ENCODE assay signal across 8 mouse cellular contexts in genomic region chr7:97696133-97696505, GRCm38 (mm10). TPM values are rescaled to one million over a fixed set of nuclear protein-coding genes. Genes with fewer than 3 reads are reported as not detected.
DNase-seq lines count a peak whose midpoint lies in the region; ATAC-seq and TF ChIP-seq lines count a peak whose summit lies in the region.

No protein-coding gene starts in this region.

- 34% methylated on average over 19 of the region's 19 CpGs for WGBS in lung, adult 2 months
- WGBS in forebrain, embryonic 14.5 days: 40% methylated on average over 19 of the region's 19 CpGs
- 34% methylated on average over 19 of the region's 19 CpGs for WGBS in liver, embryonic 11.5 days
- whole genome bisulfite sequencing in small intestine, adult 2 months: 33% methylated on average over 19 of the region's 19 CpGs

- 0 out of 2 replicates have a peak, but pooled peaks cover 2% of the 10 kb centered on the region for H3K36me3 ChIP-seq in forebrain, embryonic 14.5 days (ENCODE audit: control insufficient read depth, insufficient read depth, low read length)
- H3K36me3 ChIP-seq in liver, embryonic 11.5 days (ENCODE audit: control insufficient read depth, insufficient read depth, low read length): peaks cover 3% of the 10 kb centered on the region; the same call in 1 of the 2 replicates
- no peaks in the 10 kb centered on the region for H3K36me3 ChIP-seq in small intestine, adult 2 months (ENCODE audit: control insufficient read depth, insufficient read depth, low read length)

- no peak for TF ChIP-seq POLR2A in lung, adult 2 months (IDR thresholded peaks at IDR 0.05; ENCODE audit: borderline replicate concordance, extremely low read depth, low read depth, low read length)
- TF ChIP-seq POLR2A in small intestine, adult 2 months (IDR thresholded peaks at IDR 0.05; ENCODE audit: low read depth, low read length): no peak

- DNase-seq in adrenal gland, postnatal 25 days: peak; percentile 16
- DNase-seq in adrenal gland, adult 8-10 months: no peak
- no peak for DNase-seq in lung, adult 2 months
- no peak for DNase-seq in lung, postnatal 10 days
- DNase-seq in forebrain, embryonic 14.5 days (ENCODE audit: low spot score): no peak
- peak; percentile 62 for DNase-seq in liver, embryonic 11.5 days (ENCODE audit: low spot score)
- DNase-seq in layer of hippocampus, postnatal 10 days (ENCODE audit: low spot score in 2 of 2): no peak

- H3K27ac ChIP-seq in forebrain, embryonic 14.5 days (ENCODE audit: low read depth, low read length): peak overlapping the region; percentile 75
- peak overlapping the region; percentile 38; the same call in 1 of the 2 replicates for H3K27ac ChIP-seq in liver, embryonic 11.5 days (ENCODE audit: low read depth, low read length)
- H3K27ac ChIP-seq in small intestine, adult 2 months (ENCODE audit: insufficient read depth, low read depth, low read length): peak overlapping the region; percentile 31

- no peak for TF ChIP-seq CTCF in lung, adult 2 months (IDR thresholded peaks at IDR 0.05; ENCODE audit: insufficient read depth, low read length)
- TF ChIP-seq CTCF in small intestine, adult 2 months (IDR thresholded peaks at IDR 0.05; ENCODE audit: extremely low read depth, insufficient read length, insufficient replicate concordance, low read depth, low read length): no peak

- H3K4me1 ChIP-seq in lung, adult 2 months (ENCODE audit: control insufficient read depth, insufficient read depth, low read length): peaks cover 3% of the 10 kb centered on the region; the same call in 1 of the 2 replicates
- H3K4me1 ChIP-seq in forebrain, embryonic 14.5 days (ENCODE audit: control insufficient read depth, insufficient read depth, low read length): peaks cover 6% of the 10 kb centered on the region
- H3K4me1 ChIP-seq in liver, embryonic 11.5 days (replicated peaks; ENCODE audit: control insufficient read depth, insufficient read depth, low read length): peaks cover 9% of the 10 kb centered on the region
- H3K4me1 ChIP-seq in small intestine, adult 2 months (ENCODE audit: control insufficient read depth, insufficient read depth, insufficient read length, low read length): peaks cover 7% of the 10 kb centered on the region

- H3K9me3 ChIP-seq in forebrain, embryonic 14.5 days (replicated peaks; ENCODE audit: control insufficient read depth, low read length): no peaks in the 10 kb centered on the region
- no peaks in the 10 kb centered on the region for H3K9me3 ChIP-seq in liver, embryonic 11.5 days (ENCODE audit: control insufficient read depth, low read length)

- ATAC-seq in forebrain, embryonic 14.5 days: peak; percentile 81
- peak; percentile 49 for ATAC-seq in liver, embryonic 11.5 days (replicated peaks; ENCODE audit: low FRiP score)

- peak overlapping the region; percentile 90 for H3K9ac ChIP-seq in forebrain, embryonic 14.5 days (ENCODE audit: low read length)
- H3K9ac ChIP-seq in liver, embryonic 11.5 days (ENCODE audit: low read depth, low read length): peak overlapping the region; percentile 87

- peak overlapping the region; percentile 81 for H3K4me3 ChIP-seq in lung, adult 2 months (replicated peaks; ENCODE audit: extremely low read depth, low read depth, low read length)
- peak overlapping the region; percentile 95 for H3K4me3 ChIP-seq in forebrain, embryonic 14.5 days (ENCODE audit: low read depth, low read length)
- peak overlapping the region; percentile 88 for H3K4me3 ChIP-seq in liver, embryonic 11.5 days (ENCODE audit: low read depth, low read length)
- peak overlapping the region; percentile 73 for H3K4me3 ChIP-seq in small intestine, adult 2 months (ENCODE audit: low read depth, low read length)

- peak overlapping the region; percentile 71 for H3K4me2 ChIP-seq in forebrain, embryonic 14.5 days (ENCODE audit: low read length)
- H3K4me2 ChIP-seq in liver, embryonic 11.5 days: peak overlapping the region; percentile 77

- no peaks in the 10 kb centered on the region for H3K27me3 ChIP-seq in forebrain, embryonic 14.5 days (replicated peaks; ENCODE audit: control insufficient read depth, insufficient read depth, low read length)
- H3K27me3 ChIP-seq in liver, embryonic 11.5 days (replicated peaks; ENCODE audit: control insufficient read depth, insufficient read depth, low read length): no peaks in the 10 kb centered on the region
- H3K27me3 ChIP-seq in small intestine, adult 2 months (ENCODE audit: control insufficient read depth, insufficient read depth, low read length): no peaks in the 10 kb centered on the region

RNA-seq across cellular contexts. Expression of gene Clns1a, which starts 0.3 kb away (rescaled TPM):
- total RNA-seq in adrenal gland, postnatal 25 days (2021): 54.1 and 56.9 TPM in 2 replicates
- 10 to 100 TPM; 54.5 to 66.7 (median 63.1) TPM for total RNA-seq in adrenal gland, adult 8-10 months (2022)
- 20.4 and 21.6 TPM in 2 replicates for polyA plus RNA-seq in lung, adult 2 months (2012; rRNA removed)
- 229 and 233 TPM in 2 replicates for polyA plus RNA-seq in forebrain, embryonic 14.5 days (2014; fragmentation: Nextera tagmentation; extraction: Ambion mirVana)
- polyA plus RNA-seq in liver, embryonic 11.5 days (2014; fragmentation: Nextera tagmentation; extraction: Ambion mirVana): 187 and 208 TPM in 2 replicates
- polyA plus RNA-seq in small intestine, adult 2 months (2012; rRNA removed): 8.6 and 9.9 TPM in 2 replicates
- 10 to 100 TPM; 68.7 to 74.9 TPM for total RNA-seq in layer of hippocampus, postnatal 10 days (2021)

RNA-seq across cellular contexts. Expression of gene Aqp11, which starts 42.0 kb away (rescaled TPM):
- total RNA-seq in adrenal gland, postnatal 25 days (2021): 4.0 and 5.2 TPM in 2 replicates
- 1 to 10 TPM; 1.8 to 6.1 (median 3.3) TPM for total RNA-seq in adrenal gland, adult 8-10 months (2022)
- 5.0 and 5.4 TPM in 2 replicates for polyA plus RNA-seq in lung, adult 2 months (2012; rRNA removed)
- 9.3 and 12.8 TPM in 2 replicates for polyA plus RNA-seq in forebrain, embryonic 14.5 days (2014; fragmentation: Nextera tagmentation; extraction: Ambion mirVana)
- polyA plus RNA-seq in liver, embryonic 11.5 days (2014; fragmentation: Nextera tagmentation; extraction: Ambion mirVana): 18.9 and 19.8 TPM in 2 replicates
- 34.4 and 88.3 TPM in 2 replicates for polyA plus RNA-seq in small intestine, adult 2 months (2012; rRNA removed)
- 10 to 100 TPM; 39.7 to 39.9 TPM for total RNA-seq in layer of hippocampus, postnatal 10 days (2021)

Comparison
In these comparisons a context has a peak if more than half of its experiments do, and no peak if none do; other contexts are left out.
1. DNase-seq: peak in adrenal gland, postnatal 25 days (single experiment) and liver, embryonic 11.5 days (single experiment); none in adrenal gland, adult 8-10 months (single experiment), lung, adult 2 months (single experiment), lung, postnatal 10 days (single experiment), forebrain, embryonic 14.5 days (single experiment) and layer of hippocampus, postnatal 10 days (0 of 2).
2. Peak in every context shown above with its lines, with median percentiles within 50 percentile points of each other: H3K4me3 ChIP-seq and H3K27ac ChIP-seq.